ENCODE assay signal across 24 mouse cellular contexts in the genomic region with DNA sequence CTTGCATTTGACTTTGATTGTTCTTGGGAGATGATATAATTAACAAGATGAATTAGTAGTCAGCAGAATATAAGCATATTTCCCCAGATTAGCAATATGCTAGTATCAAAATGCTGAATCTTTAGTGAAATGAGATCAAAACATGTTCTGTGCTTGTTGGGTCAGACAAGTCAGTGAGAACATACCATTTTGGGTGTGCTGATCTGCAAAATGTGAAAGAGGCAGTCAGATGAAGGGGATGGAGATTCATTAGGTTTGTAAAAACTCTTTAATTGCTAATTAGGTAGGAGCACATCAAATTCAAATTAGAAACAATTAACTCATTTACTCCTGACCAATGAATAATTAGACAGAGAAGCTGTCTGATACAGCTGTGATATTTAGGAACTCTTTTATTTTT.
DNase-seq lines count a peak whose midpoint lies in the region; ATAC-seq lines count a peak whose summit lies in the region.
"Had no signal": no experiment of that assay in that cellular context is flagged by ENCODE, and none has a peak within 500 bp of the region (broad histone marks: within the 10 kb centered on the region; RNA-seq: fewer than 3 reads in every experiment).

No protein-coding gene starts in this region.

- 0 out of 2 replicates have a peak, but pooled peaks have one; percentile 27 for ATAC-seq in forebrain, embryonic 11.5 days (replicated peaks; ENCODE audit: low FRiP score)
- ATAC-seq in forebrain, embryonic 13.5 days: peak; percentile 66; the same call in 1 of the 2 replicates
- ATAC-seq in forebrain, embryonic 16.5 days: no peak
- peak; percentile 41; the same call in 1 of the 2 replicates for ATAC-seq in forebrain, embryonic 15.5 days (replicated peaks)
- ATAC-seq: activated CD4-positive, CD25-positive, alpha-beta regulatory T cell, adult 4 months; CD4-positive, CD25-positive, alpha-beta regulatory T cell, adult 4 months; Patski had no signal

- H3K27me3 ChIP-seq in forebrain, embryonic 11.5 days (ENCODE audit: control insufficient read depth, insufficient read depth, low read length): no peaks in the 10 kb centered on the region
- H3K27me3 ChIP-seq in forebrain, embryonic 10.5 days (ENCODE audit: poor library complexity, severe bottlenecking): no peaks in the 10 kb centered on the region
- H3K27me3 ChIP-seq in forebrain, embryonic 13.5 days: no peaks in the 10 kb centered on the region
- no peaks in the 10 kb centered on the region for H3K27me3 ChIP-seq in forebrain, embryonic 16.5 days (replicated peaks; ENCODE audit: control insufficient read depth, insufficient read depth, low read length)
- no peaks in the 10 kb centered on the region for H3K27me3 ChIP-seq in forebrain, embryonic 15.5 days
- H3K27me3 ChIP-seq: CH12.LX; embryonic facial prominence, embryonic 12.5 days; Patski had no signal

- no peaks in the 10 kb centered on the region for H3K4me1 ChIP-seq in forebrain, embryonic 11.5 days (replicated peaks; ENCODE audit: control insufficient read depth, insufficient read depth, low read length)
- H3K4me1 ChIP-seq in forebrain, embryonic 10.5 days: no peaks in the 10 kb centered on the region
- no peaks in the 10 kb centered on the region for H3K4me1 ChIP-seq in forebrain, embryonic 13.5 days
- H3K4me1 ChIP-seq in forebrain, embryonic 16.5 days (replicated peaks; ENCODE audit: control insufficient read depth, insufficient read depth, low read length): no peaks in the 10 kb centered on the region
- no peaks in the 10 kb centered on the region for H3K4me1 ChIP-seq in forebrain, embryonic 15.5 days
- H3K4me1 ChIP-seq: embryonic facial prominence, embryonic 10.5 days; embryonic facial prominence, embryonic 12.5 days had no signal

- no peaks in the 10 kb centered on the region for H3K36me3 ChIP-seq in forebrain, embryonic 11.5 days (ENCODE audit: control insufficient read depth, insufficient read depth, low read length)
- no peaks in the 10 kb centered on the region for H3K36me3 ChIP-seq in forebrain, embryonic 10.5 days (replicated peaks)
- no peaks in the 10 kb centered on the region for H3K36me3 ChIP-seq in forebrain, embryonic 13.5 days (ENCODE audit: poor library complexity, severe bottlenecking)
- H3K36me3 ChIP-seq in forebrain, embryonic 16.5 days (ENCODE audit: control insufficient read depth, insufficient read depth): no peaks in the 10 kb centered on the region
- no peaks in the 10 kb centered on the region for H3K36me3 ChIP-seq in forebrain, embryonic 15.5 days
- H3K36me3 ChIP-seq: embryonic facial prominence, embryonic 10.5 days; embryonic facial prominence, embryonic 12.5 days; G1E had no signal

- H3K9me3 ChIP-seq in forebrain, embryonic 11.5 days (ENCODE audit: control insufficient read depth, low read length): no peaks in the 10 kb centered on the region
- H3K9me3 ChIP-seq in forebrain, embryonic 10.5 days: no peaks in the 10 kb centered on the region
- H3K9me3 ChIP-seq in forebrain, embryonic 13.5 days (replicated peaks): no peaks in the 10 kb centered on the region
- no peaks in the 10 kb centered on the region for H3K9me3 ChIP-seq in forebrain, embryonic 16.5 days (ENCODE audit: control insufficient read depth, low read length)
- no peaks in the 10 kb centered on the region for H3K9me3 ChIP-seq in forebrain, embryonic 15.5 days
- H3K9me3 ChIP-seq: embryonic facial prominence, embryonic 10.5 days; embryonic facial prominence, embryonic 12.5 days; G1E had no signal

- H3K27ac ChIP-seq in forebrain, embryonic 11.5 days (ENCODE audit: low read depth, low read length): no peak overlapping the region
- H3K27ac ChIP-seq in forebrain, embryonic 10.5 days: no peak overlapping the region
- H3K27ac ChIP-seq in forebrain, embryonic 13.5 days: no peak overlapping the region
- H3K27ac ChIP-seq in forebrain, embryonic 16.5 days (ENCODE audit: low read length): no peak overlapping the region
- H3K27ac ChIP-seq in forebrain, embryonic 15.5 days (replicated peaks): no peak overlapping the region
- H3K27ac ChIP-seq: embryonic facial prominence, embryonic 10.5 days; embryonic facial prominence, embryonic 12.5 days had no signal

- no peak overlapping the region for H3K4me3 ChIP-seq in forebrain, embryonic 11.5 days (ENCODE audit: low read depth, low read length)
- no peak overlapping the region for H3K4me3 ChIP-seq in forebrain, embryonic 10.5 days
- no peak overlapping the region for H3K4me3 ChIP-seq in forebrain, embryonic 13.5 days
- H3K4me3 ChIP-seq in forebrain, embryonic 16.5 days (replicated peaks; ENCODE audit: low read length): no peak overlapping the region
- H3K4me3 ChIP-seq in forebrain, embryonic 15.5 days: no peak overlapping the region
- H3K4me3 ChIP-seq: embryonic facial prominence, embryonic 10.5 days; embryonic facial prominence, embryonic 12.5 days had no signal

- no peak overlapping the region for H3K9ac ChIP-seq in forebrain, embryonic 11.5 days (ENCODE audit: low read length)
- H3K9ac ChIP-seq in forebrain, embryonic 13.5 days: no peak overlapping the region
- no peak overlapping the region for H3K9ac ChIP-seq in forebrain, embryonic 16.5 days (replicated peaks; ENCODE audit: low read depth, low read length)
- no peak overlapping the region for H3K9ac ChIP-seq in forebrain, embryonic 15.5 days (replicated peaks)
- H3K9ac ChIP-seq: embryonic facial prominence, embryonic 12.5 days had no signal

- H3K4me2 ChIP-seq in forebrain, embryonic 11.5 days (ENCODE audit: low read depth, low read length, severe bottlenecking): no peak overlapping the region
- no peak overlapping the region for H3K4me2 ChIP-seq in forebrain, embryonic 13.5 days
- H3K4me2 ChIP-seq in forebrain, embryonic 16.5 days (ENCODE audit: low read length): no peak overlapping the region
- H3K4me2 ChIP-seq in forebrain, embryonic 15.5 days (replicated peaks): no peak overlapping the region
- H3K4me2 ChIP-seq: embryonic facial prominence, embryonic 12.5 days had no signal

- no peak for DNase-seq in forebrain, embryonic 11.5 days (ENCODE audit: low spot score)
- no peak for DNase-seq in forebrain, embryonic 10.5 days (ENCODE audit: extremely low spot score, low spot score)
- peak; percentile 65 for DNase-seq in retina, postnatal 1 day
- no peak for DNase-seq in retina, embryonic 14.5 days (ENCODE audit: low spot score)
- DNase-seq in spleen, postnatal 10 days (ENCODE audit: low spot score in 2 of 2): no peak
- DNase-seq: adrenal gland, adult 8-10 months; adrenal gland, postnatal 14 days; adrenal gland, postnatal 36 days; B cell, adult 2 months; cerebellum, adult 11 months; cerebellum, adult 18-20 months; cerebellum, adult 9-10 months; cerebellum, postnatal 10 days; cerebellum, postnatal 25 days had no signal
